Mouse (Mus musculus): ENCODE measurements at regions not wholly inside any gene's neighbourhood (a gene's known extent, or its start where the extent isn't known, plus 50 kb on each side); places are given as distances from the start of the nearest gene placed in this dataset.

GRCm38 (mm10) chr3:54507575-54507974 is 146.7 kb downstream of the Postn start:
- Histone ChIP-seq H3K9me3 (ENCODE audit: low read length) (no peaks in the 10 kb centered on the region), H3K27me3 (ENCODE audit: insufficient read depth, low read length) (no peaks in the 10 kb centered on the region), H3K4me3 (ENCODE audit: low read depth, low read length) (no peak overlapping the region), H3K4me1 (ENCODE audit: insufficient read depth) (no peaks in the 10 kb centered on the region), H3K9ac (replicated peaks) (no peak overlapping the region), H3K4me2 (ENCODE audit: low read depth, low read length) (no peak overlapping the region), H3K27ac (ENCODE audit: low read depth) (peak overlapping the region; percentile 57; the same call in 1 of the 2 replicates), H3K36me3 (replicated peaks; ENCODE audit: insufficient read depth, low read length) (no peaks in the 10 kb centered on the region)
- peak; percentile 98 for ATAC-seq
- TF ChIP-seq CTCF (IDR thresholded peaks at IDR 0.05; ENCODE audit: low read depth) = no peak
- peak; percentile 69 for TF ChIP-seq EP300 (IDR thresholded peaks at IDR 0.05; ENCODE audit: low read depth)
- WGBS (ENCODE audit: insufficient replicate concordance) = 50% methylated on average over 1 of the region's 1 CpGs
- DNase-seq = peak; percentile 32

DNA sequence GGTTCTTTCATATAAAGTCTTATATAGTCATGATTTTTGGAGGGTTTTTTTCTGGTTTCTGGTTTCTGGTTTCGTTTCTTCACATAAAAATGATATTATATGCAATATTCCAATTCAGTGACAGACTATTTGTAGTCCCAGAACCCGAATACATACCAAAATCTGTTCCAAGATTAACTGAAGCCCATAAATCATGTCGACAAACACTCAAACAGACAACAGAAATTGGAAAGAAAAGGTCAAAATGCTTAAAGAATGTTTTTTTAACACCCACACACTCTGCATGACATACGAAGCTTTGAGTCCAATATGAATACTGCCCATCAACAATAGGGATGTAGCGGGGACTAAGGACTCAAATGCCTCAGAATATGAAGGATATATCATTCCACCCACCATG is 148.0 kb downstream of the Postn start:
- Histone ChIP-seq H3K9ac (replicated peaks) (no peak overlapping the region), H3K9me3 (ENCODE audit: low read length) (no peaks in the 10 kb centered on the region), H3K4me1 (ENCODE audit: insufficient read depth) (no peaks in the 10 kb centered on the region), H3K27me3 (ENCODE audit: insufficient read depth, low read length) (no peaks in the 10 kb centered on the region), H3K4me2 (ENCODE audit: low read depth, low read length) (no peak overlapping the region), H3K36me3 (replicated peaks; ENCODE audit: insufficient read depth, low read length) (no peaks in the 10 kb centered on the region), H3K4me3 (ENCODE audit: low read depth, low read length) (no peak overlapping the region), H3K27ac (ENCODE audit: low read depth) (no peak overlapping the region)
- no peak for ATAC-seq
- WGBS (ENCODE audit: insufficient replicate concordance) = 64% methylated on average over 5 of the region's 5 CpGs
- no peak for TF ChIP-seq CTCF (IDR thresholded peaks at IDR 0.05; ENCODE audit: low read depth)
- TF ChIP-seq EP300 (IDR thresholded peaks at IDR 0.05; ENCODE audit: low read depth) = no peak
- DNase-seq = no peak

GRCm38 (mm10) chr3:54517251-54517650 is 156.3 kb downstream of the Postn start:
- H3K27me3 ChIP-seq (ENCODE audit: insufficient read depth, low read length) = no peaks in the 10 kb centered on the region
- no peak overlapping the region for H3K4me3 ChIP-seq (ENCODE audit: low read depth, low read length)
- TF ChIP-seq CTCF (IDR thresholded peaks at IDR 0.05; ENCODE audit: low read depth) (no peak), EP300 (IDR thresholded peaks at IDR 0.05; ENCODE audit: low read depth) (no peak)
- no peak overlapping the region for H3K9ac ChIP-seq (replicated peaks)
- H3K36me3 ChIP-seq (replicated peaks; ENCODE audit: insufficient read depth, low read length) = no peaks in the 10 kb centered on the region
- H3K27ac ChIP-seq (ENCODE audit: low read depth) = no peak overlapping the region
- H3K9me3 ChIP-seq (ENCODE audit: low read length) = 0 out of 2 replicates have a peak, but pooled peaks cover 3% of the 10 kb centered on the region
- ATAC-seq (no peak), DNase-seq (no peak)
- H3K4me1 ChIP-seq (ENCODE audit: insufficient read depth) = no peaks in the 10 kb centered on the region
- WGBS (ENCODE audit: insufficient replicate concordance) = 77% methylated on average over 3 of the region's 3 CpGs
- no peak overlapping the region for H3K4me2 ChIP-seq (ENCODE audit: low read depth, low read length)

DNA sequence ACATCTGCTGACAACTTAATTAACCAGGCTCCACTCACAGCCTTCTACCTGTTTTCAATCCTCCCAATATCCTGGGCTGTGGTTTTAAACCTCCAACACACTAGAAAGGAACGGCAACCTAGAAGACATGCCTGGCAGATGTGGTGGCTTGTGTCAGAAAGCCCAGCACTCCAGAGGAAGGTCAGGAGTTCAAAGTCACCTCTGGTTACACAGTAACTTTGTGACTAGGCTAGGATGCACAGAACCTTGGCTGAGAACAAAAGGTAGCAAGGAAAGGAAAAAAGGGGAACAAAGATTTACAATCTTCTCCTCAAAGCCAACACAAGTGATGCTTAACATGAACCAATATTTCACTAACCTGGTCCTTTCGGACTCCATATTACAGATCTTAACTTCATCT is 161.8 kb downstream of the Postn start:
- Histone ChIP-seq H3K9ac (replicated peaks) (no peak overlapping the region), H3K36me3 (replicated peaks; ENCODE audit: insufficient read depth, low read length) (no peaks in the 10 kb centered on the region), H3K9me3 (ENCODE audit: low read length) (peaks cover 10% of the 10 kb centered on the region; the same call in 1 of the 2 replicates), H3K27me3 (ENCODE audit: insufficient read depth, low read length) (no peaks in the 10 kb centered on the region), H3K4me2 (ENCODE audit: low read depth, low read length) (no peak overlapping the region), H3K27ac (ENCODE audit: low read depth) (no peak overlapping the region), H3K4me3 (ENCODE audit: low read depth, low read length) (no peak overlapping the region), H3K4me1 (ENCODE audit: insufficient read depth) (no peaks in the 10 kb centered on the region)
- DNase-seq (no peak), ATAC-seq (no peak)
- TF ChIP-seq EP300 (IDR thresholded peaks at IDR 0.05; ENCODE audit: low read depth) (no peak), CTCF (IDR thresholded peaks at IDR 0.05; ENCODE audit: low read depth) (no peak)
- WGBS (ENCODE audit: insufficient replicate concordance) = 64% methylated on average over 2 of the region's 2 CpGs

GRCm38 (mm10) chr3:54526618-54527017 is 165.7 kb downstream of the Postn start:
- no peak for TF ChIP-seq EP300 (IDR thresholded peaks at IDR 0.05; ENCODE audit: low read depth)
- TF ChIP-seq CTCF (IDR thresholded peaks at IDR 0.05; ENCODE audit: low read depth) = no peak
- H3K9me3 ChIP-seq (ENCODE audit: low read length) = peaks cover 10% of the 10 kb centered on the region
- no peaks in the 10 kb centered on the region for H3K36me3 ChIP-seq (replicated peaks; ENCODE audit: insufficient read depth, low read length)
- no peak overlapping the region for H3K9ac ChIP-seq (replicated peaks)
- no peaks in the 10 kb centered on the region for H3K27me3 ChIP-seq (ENCODE audit: insufficient read depth, low read length)
- DNase-seq (no peak), ATAC-seq (no peak)
- H3K4me2 ChIP-seq (ENCODE audit: low read depth, low read length) = no peak overlapping the region
- H3K4me3 ChIP-seq (ENCODE audit: low read depth, low read length) = no peak overlapping the region
- no peaks in the 10 kb centered on the region for H3K4me1 ChIP-seq (ENCODE audit: insufficient read depth)
- whole genome bisulfite sequencing (ENCODE audit: insufficient replicate concordance) = 77% methylated on average over 4 of the region's 4 CpGs
- H3K27ac ChIP-seq (ENCODE audit: low read depth) = no peak overlapping the region

DNA sequence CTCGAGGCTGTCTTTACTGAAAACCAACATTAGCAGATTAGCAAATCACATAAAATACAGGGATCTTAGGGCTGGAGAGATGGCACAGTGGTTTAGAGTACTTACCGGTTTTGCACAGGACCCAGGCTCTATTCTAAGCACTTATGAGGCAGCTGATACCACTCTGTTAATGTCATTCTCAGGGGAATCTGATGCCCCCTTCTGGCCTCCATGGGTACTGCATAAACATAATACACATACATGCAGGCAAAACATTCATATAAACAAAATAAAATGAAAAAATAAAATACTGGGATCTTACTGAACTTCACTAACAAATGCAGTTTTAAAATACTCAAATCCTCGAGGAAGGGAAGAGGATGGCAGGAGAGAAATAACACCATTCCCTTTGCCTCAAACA is 164.3 kb upstream of the Supt20 start:
- no peaks in the 10 kb centered on the region for H3K27me3 ChIP-seq (ENCODE audit: insufficient read depth, low read length)
- H3K36me3 ChIP-seq (replicated peaks; ENCODE audit: insufficient read depth, low read length) = no peaks in the 10 kb centered on the region
- WGBS (ENCODE audit: insufficient replicate concordance) = 67% methylated on average over 3 of the region's 3 CpGs
- ATAC-seq (no peak), DNase-seq (no peak)
- H3K9ac ChIP-seq (replicated peaks) = no peak overlapping the region
- H3K27ac ChIP-seq (ENCODE audit: low read depth) = no peak overlapping the region
- TF ChIP-seq CTCF (IDR thresholded peaks at IDR 0.05; ENCODE audit: low read depth) (peak; percentile 36), EP300 (IDR thresholded peaks at IDR 0.05; ENCODE audit: low read depth) (no peak)
- no peaks in the 10 kb centered on the region for H3K4me1 ChIP-seq (ENCODE audit: insufficient read depth)
- no peak overlapping the region for H3K4me2 ChIP-seq (ENCODE audit: low read depth, low read length)
- H3K9me3 ChIP-seq (ENCODE audit: low read length) = peaks cover 10% of the 10 kb centered on the region
- H3K4me3 ChIP-seq (ENCODE audit: low read depth, low read length) = no peak overlapping the region

- no peak overlapping the region for H3K4me2 ChIP-seq (ENCODE audit: low read depth, low read length)
- no peaks in the 10 kb centered on the region for H3K4me1 ChIP-seq (ENCODE audit: insufficient read depth)
- no peaks in the 10 kb centered on the region for H3K27me3 ChIP-seq (ENCODE audit: insufficient read depth, low read length)
- 76% methylated on average over 6 of the region's 6 CpGs for WGBS (ENCODE audit: insufficient replicate concordance)
- H3K27ac ChIP-seq (ENCODE audit: low read depth) = no peak overlapping the region
- TF ChIP-seq EP300 (IDR thresholded peaks at IDR 0.05; ENCODE audit: low read depth) (no peak), CTCF (IDR thresholded peaks at IDR 0.05; ENCODE audit: low read depth) (no peak)
- no peak for ATAC-seq
- no peak for DNase-seq
- H3K9ac ChIP-seq (replicated peaks) = no peak overlapping the region
- peaks cover 10% of the 10 kb centered on the region for H3K9me3 ChIP-seq (ENCODE audit: low read length)
- H3K36me3 ChIP-seq (replicated peaks; ENCODE audit: insufficient read depth, low read length) = no peaks in the 10 kb centered on the region
- H3K4me3 ChIP-seq (ENCODE audit: low read depth, low read length) = no peak overlapping the region
Observed at GRCm38 (mm10) chr3:54530251-54530650, 162.4 kb upstream of the Supt20 start.
